Mouse (Mus musculus) urinary bladder, postnatal 4 days (tissue): ENCODE measurements around the gene Gigyf1.

Experiments
- DNase-seq, 2 experiments: peaks; one replicate each; pipeline ENCODE4 v3.0.0; 2021 to 2022; ENCODE audit warnings: low spot score in 2 of 2

Gigyf1 gene

DNA sequence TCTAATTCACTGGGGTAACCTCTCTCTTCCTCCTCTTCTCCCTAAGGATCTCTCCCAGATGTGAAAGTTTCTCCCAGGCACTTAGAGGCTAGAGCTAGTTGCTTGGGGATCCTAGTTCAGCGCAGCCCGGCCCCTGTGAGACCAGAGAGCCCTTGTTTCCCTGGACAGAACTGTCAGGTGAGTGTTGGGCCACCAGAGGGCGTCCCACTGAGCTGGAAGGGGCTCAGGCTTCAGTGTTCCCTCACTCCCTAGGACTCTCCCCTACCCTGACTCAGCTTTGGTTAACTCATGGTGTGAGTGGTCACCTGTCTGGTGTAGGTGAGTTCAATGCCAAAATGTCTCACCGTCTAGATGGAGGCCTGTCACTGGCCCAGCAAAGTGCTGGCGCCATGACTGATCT lies at the start of gene Gigyf1:
Gene Gigyf1 (plus strand): TSS at position 113 of the 400 bp plus-strand sequence.
- no peak for DNase-seq

DNA sequence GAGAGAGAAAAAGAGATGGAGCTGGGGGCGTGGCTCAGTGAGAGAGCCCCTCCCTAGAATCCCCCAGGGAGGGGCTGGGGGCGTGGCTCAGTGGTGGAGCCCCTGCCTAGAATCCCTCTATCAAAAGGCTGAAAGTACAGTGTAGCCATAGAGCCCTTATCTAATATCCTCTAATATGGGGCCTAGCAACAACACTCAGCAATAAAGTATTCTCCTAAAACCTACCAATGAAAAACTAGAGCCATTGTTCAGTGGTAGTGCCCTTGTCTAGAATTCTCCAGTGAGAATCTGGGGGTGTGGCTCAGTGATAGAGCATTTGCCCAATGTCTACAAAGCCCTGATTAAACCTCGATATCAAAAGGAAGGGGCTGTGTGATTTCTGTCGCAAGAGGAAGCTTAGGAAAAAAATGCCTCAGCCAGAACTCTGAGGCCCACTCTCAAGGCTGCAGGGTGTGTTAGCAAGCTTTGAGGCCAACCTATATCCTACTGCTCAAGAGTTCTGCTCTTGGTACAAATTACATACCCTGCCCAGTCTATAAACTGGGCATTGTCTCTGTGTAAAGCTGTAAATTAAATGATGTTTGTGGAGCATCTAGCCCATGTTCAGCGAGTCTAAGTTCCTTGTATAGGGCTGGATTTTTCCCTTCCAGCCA lies 46.0 kb upstream of the Gigyf1 start:
- DNase-seq = no peak

- no peak for DNase-seq
These were observed 44.0 kb upstream of the Gigyf1 start for GRCm38 (mm10) chr5:137474351-137474750.

GRCm38 (mm10) chr5:137476964-137477363 lies 41.4 kb upstream of the Gigyf1 start, which contains the start of gene Zan:
Gene Zan (minus strand): TSS chr5:137477064.
- DNase-seq = no peak

DNA sequence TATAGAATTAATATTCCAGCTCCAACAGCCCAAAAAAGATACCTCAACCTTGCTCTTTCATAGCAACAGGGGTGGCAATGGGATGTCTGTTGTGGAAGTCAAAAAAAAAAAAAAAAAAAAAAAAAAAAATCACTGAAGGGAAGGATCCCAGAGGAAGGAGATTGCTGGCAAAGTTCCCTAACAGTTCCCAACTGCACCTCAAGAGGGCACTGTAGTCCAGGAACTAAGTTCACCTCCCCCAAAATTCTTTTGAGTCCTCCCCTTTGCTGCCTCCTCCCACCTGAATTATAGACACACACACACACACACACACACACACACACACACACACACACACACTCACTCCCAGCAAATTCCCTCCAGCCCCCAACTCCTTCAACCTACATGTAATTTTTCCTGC lies 37.2 kb upstream of the Gigyf1 start:
- peak; percentile 64 to 83 for DNase-seq

DNA sequence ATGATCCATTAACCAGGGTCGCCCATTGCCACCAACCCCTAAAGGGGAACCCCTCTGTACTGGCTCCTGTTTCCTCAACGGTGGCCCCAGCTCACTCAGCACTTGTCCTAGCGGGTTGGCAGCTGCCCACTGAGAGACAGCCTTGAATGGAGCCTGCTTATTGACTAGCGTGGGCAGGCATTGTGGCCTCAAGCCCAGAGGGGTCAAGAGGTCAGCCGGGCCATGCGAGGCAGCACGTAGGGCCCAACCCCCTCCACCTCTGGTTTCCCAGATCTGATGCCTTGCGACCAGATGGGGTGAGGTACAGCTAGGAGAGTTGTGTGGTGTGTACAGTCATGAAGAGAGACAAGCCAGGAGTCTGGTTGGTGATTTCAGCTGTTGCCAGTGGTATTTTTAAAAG lies 36.5 kb upstream of the Gigyf1 start:
- no peak for DNase-seq

DNA sequence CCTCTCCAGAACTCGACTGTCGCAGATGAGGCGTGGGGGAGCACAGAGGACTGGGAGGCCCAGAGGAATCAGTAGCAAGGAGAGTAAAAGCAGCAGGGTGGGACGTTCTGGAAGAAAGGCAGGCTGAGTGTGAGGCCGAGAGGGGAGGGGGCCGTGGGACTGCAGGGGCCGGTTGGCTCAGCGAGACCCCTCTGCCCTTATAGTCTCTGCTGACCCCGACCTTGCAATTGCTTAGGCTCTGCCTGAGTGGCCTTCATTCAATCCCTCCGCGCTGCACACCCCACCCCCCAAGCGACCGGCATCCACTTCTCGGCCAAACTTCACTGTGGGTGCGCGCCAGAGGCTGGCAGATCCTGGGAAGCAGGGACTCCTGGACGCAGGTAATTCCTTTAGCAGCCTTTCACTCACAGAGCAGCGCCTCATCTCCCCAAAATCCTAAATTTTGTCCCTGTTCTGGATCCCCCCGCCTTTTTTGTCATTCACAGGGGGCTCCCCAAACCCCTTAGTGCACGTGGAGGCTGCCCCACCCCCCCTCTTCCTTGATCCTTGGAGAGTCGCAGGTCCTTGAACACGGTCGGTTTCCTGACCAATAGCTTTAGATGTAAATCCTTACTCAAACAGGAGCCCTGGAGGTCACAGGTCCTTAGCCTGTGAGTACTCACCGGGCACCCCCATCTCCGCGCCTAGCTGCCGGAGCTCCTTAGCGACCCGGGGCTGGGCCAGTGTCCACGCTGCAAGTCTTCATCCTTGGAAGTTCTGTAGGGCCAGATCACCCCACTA lies 33.1 kb upstream of the Gigyf1 start:
- no peak for DNase-seq

GRCm38 (mm10) chr5:137485851-137486155 lies 32.5 kb upstream of the Gigyf1 start:
- no peak for DNase-seq

GRCm38 (mm10) chr5:137487616-137488015 lies 30.7 kb upstream of the Gigyf1 start:
- DNase-seq = no peak

DNA sequence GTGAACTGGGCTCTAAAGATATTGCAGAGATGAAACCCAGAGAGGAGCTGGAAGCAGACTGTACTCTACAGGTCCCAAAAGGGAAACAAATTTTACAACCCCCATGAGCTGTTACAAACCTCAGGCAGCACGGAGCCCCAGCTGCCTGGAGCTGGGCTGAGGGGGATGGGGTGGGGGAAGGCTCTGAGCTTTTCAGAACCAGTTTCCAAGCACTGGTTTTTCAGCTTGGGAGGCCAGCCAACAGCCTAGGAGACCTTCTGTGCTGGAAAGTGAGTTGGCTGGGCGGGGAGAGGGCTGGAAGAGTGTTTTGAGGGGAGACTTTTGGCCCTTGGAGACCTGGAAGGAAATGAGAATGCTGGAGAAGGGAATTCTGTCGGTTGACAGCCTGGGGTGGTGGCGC lies 26.8 kb upstream of the Gigyf1 start:
- DNase-seq = peak in 1 of 2 experiments; percentile 46

GRCm38 (mm10) chr5:137493831-137494230 lies 24.5 kb upstream of the Gigyf1 start:
- DNase-seq = no peak

- no peak for DNase-seq
These were observed 18.2 kb upstream of the Gigyf1 start for GRCm38 (mm10) chr5:137500186-137500585.

GRCm38 (mm10) chr5:137501709-137502666 lies 16.4 kb upstream of the Gigyf1 start, which contains the start of gene Pop7:
Gene Pop7 (minus strand): TSS chr5:137502518.
- DNase-seq = peak; percentile 100

DNA sequence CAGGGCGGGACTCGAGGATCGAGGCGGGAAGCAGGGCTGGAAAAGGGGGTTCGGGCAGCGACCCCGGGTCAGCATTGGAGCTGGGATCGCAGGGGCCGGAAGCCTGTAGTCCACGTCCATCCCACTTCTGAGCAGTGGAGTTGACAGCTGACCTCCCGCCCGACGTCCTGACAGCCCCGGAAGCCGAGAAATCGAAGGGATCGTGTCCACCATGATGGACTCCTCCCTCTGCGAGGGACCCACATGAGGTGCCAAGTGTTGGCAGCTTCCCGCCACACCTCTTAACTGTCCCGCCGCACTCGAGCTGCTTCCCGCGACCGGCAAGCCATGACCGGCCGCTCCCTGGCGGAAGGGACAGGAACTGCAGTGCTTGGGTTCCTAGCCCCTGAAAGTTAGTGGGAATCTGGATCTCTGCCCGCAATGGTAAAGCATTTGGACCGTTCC lies 15.7 kb upstream of the Gigyf1 start:
- peak in 1 of 2 experiments; percentile 89 for DNase-seq

DNA sequence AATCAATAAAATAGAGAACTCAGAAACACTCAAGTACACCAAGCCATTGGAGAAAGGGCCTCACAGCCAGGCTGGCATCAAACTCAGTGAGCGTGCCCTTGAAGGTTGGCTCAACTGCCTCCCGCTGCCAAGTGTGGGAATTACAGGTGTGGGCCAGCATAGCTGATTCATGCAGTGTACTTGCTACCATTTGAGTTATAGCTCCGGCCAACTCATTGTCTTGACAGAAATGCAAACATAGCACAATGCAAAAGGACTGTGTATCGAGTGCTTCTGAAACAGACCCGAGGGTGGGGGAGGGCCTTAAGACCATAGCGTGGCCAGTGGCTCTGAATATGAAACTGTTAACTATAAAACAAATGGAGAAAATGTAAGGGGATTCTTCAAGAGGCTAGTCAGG lies 14.3 kb upstream of the Gigyf1 start:
- no peak for DNase-seq

GRCm38 (mm10) chr5:137510014-137510501 lies 8.3 kb upstream of the Gigyf1 start:
- DNase-seq = peak; percentile 80

DNA sequence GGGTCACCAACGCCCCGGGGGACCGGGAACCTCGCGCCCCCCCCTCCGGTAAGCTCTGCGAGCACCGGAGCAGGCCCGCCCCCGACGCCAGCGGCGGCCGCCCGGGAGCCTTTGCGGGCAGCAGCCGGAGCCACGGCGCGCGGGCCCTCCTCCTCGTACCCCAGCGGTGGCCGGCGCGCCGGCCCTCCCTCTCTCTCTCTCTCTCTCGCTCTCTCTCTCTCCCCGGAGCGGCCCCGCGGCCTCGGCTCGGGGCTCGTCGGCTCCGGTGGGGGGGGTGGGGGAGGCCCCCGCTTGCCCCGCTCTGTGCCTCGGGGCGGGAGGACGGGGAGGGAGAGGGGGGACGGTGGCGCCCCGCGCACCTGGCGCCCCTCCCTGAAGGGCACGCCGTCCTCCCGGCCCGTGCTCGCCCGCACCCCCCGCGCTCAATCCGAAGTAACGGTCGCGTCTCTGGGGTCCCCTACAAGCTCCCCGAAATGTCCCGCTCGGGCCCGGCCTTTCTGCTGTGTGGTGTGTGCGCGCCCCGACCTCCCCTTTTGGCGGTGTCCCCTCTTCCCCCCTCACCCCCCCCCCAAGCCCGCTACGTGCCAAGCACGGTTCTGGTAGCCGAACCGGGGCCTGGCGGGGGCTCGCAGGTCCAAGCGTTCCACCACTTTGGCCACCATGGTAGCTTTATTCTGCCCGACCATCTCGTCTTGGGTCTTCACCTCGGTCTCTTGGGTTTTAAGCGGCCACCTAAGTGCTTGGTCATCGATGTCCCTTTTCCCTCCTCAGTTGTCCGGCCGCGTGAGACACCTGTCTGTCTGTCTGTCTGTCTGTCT lies 7.6 kb upstream of the Gigyf1 start:
- no peak for DNase-seq

GRCm38 (mm10) chr5:137511706-137512105 lies 6.6 kb upstream of the Gigyf1 start:
- DNase-seq = no peak

GRCm38 (mm10) chr5:137512847-137513794 lies 5.2 kb upstream of the Gigyf1 start:
- DNase-seq = no peak
